Mouse (Mus musculus): Measurements from ENCODE around the gene Ggps1.

Ggps1 gene

DNA sequence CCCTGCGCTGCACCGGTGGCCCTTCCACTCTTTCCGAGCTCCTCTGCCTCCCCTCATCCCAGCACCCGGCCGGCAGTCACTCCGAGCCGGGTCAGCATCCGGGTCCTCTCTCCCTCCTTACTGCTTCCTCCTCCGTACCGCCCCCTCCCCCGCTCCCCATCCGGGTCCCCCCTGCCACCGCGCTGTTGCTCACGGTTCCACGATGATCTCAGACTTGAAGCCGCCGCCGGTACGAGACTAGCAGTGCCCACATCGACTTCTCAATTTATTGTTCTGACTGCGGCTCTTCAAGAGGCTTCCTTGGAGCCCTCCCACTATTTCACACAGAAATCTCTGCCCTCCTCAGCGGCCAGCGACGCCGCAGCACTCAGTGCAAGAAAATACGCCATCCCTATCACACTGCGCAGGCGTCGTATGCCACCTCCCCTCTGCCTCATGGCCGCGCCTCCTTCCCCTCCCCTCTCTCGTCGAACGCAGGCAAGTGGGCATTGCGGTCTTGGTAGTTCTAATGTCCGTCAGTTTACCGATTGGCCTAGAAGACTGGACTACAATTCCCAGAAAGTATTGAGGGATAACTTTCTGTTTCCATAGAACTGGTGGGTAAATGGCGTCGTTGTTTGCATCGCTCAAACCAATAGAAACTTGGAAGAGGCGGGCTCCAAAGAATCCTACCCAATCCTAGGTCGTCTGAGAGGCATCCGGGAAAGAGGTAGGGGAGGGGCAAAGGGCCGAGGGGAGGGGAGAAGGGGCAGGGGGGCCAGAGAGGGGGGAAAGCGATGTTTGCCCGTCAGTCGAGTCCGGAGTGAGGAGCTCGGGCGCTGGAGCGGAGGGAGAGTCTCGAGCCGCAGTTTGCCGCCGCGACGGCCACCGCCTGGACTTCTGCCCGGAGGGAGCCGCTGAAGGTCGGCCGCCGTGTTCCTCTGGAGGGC is at the start of gene Ggps1, which contains the start of gene Arid4b:
TSS of gene Ggps1 (minus strand) at position 476 of the 929 bp plus-strand sequence.
TSS of gene Arid4b (plus strand) at position 220 of the 929 bp plus-strand sequence.
- in situ Hi-C loops (cut with MboI, MseI): no loop called here

DNA sequence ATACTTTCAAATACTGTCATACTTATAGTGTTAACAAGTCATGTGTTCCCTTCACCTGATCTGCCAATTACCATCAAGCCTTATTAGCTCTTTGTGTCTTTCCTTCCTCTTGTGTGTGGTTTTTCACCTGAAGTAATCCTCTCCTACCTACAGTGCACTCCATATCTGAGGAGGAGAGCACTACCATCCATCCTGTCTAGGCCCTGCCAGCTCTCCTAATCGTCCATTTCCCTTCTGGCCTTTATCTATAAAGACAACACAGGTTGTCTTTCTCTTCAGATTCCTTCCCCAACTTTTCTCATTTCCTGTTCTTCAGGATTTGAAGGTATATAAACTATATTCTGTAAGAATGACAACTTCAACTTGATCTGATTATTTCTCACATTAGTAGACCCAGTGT is 47.9 kb upstream of the Ggps1 start:
- in situ Hi-C loops (cut with MboI, MseI): no loop called here

DNA sequence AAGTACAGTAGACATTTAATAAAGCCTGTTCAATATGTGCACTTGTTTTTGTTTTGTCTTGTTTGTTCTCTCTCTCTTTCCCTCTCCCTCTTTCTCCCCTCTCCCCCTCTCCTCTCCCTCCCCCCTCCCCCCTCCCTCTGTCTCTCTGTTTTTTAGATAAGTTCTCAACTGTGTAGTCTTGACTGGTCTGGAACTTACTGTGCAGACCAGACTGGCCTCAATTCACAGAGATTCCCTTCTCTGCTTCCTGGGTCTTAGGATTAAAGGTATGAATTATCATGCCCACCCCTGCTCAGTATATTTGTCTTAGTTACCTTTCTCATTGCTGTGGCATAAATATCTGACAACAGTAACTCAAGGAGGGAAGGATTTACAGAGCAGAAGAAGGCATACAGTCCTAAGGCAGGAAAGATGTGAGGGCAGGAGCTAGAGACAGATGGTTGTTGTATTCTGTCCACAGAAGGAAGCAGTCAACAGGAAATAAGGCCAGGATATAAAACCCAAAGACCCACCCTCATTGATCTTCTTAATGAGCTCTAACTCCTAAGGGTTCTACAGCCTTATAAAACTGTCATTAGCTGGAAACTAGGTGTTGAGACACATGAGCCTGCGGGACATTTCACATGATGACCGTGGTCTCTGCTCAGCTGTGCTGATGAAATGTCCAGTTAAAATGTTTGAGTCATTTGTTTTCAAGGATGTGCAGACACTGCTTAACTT is 47.0 kb upstream of the Ggps1 start:
- in situ Hi-C loops (cut with MboI, MseI): no loop called here

DNA sequence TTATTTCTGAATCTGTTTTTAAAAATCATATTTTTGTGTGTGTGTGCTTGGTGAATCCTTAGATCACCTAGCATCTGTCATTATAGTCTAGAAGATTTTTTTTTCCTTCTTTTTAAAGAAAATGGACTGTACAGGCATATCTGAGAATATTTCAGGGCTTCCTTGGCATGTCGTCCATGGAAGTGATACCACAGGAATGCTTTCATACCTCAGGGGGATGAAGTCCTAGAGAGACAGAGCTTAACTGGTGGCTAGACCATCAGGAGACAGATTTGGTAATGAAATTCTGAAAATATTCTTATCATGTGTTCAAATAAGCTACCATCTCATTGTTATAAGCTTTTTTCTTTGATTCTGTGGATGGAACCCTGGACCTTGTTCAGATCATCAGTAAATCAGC is 39.7 kb upstream of the Ggps1 start:
- in situ Hi-C loops (cut with MboI, MseI): no loop called here

DNA sequence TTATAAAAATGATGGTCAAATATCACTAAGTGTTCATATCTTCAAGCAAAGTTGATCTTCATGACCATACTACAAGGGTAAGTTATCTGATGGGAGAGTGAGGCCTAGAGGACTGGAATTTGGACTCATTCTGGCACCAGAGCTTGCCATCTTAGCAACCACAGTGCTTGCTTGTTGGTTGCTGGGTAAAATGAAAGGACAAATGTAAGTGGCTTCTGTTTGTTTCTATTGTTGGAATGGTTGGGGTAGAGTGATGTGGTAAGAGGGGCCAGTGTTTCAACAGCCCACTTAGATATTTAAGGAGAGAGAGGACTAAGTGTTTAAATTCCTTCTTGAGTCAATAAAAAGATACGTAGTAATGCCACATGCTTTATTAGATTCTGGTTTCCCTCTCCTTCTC is 25.4 kb upstream of the Ggps1 start:
- in situ Hi-C loops (cut with MboI, MseI): no loop called here

DNA sequence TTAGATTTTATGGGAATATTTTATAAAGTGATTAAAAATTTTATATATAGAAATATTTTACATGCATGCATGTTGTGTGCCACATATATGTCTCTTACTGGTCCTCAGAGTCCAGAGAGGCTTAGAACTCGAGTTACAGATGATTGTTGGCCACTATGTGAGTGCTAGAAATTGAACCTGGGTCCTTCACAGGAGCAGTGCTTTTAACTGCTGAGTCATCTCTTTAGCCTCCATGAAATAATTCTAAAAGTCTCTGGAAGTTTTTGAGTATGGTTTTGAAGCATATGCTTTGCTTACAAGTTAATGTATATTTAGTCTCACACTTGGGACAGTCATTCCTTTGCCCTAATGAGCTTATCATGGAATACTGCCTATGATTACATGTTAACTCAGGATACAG is 12.0 kb upstream of the Ggps1 start:
- in situ Hi-C loops (cut with MboI, MseI): no loop called here

DNA sequence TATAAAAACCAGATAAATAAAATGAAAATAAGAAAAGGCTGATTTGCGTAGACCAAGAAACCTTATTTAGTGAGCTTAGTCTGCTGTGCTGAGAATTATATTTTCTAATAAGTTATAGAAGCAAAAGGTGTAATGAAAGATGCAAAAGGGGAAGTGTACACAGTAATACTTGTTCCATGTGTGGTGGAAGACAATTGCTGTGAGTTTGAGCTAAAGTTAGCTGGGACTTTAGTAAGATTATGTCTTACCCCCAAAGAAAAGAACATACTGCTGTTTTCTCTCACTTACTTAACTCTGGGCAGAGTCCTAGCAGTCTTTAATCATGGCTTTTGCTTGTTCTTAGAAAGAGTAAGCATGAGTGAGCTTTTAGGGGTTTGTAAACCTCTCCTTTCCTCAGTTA is 11.1 kb upstream of the Ggps1 start:
- in situ Hi-C loops (cut with MboI, MseI): no loop called here

DNA sequence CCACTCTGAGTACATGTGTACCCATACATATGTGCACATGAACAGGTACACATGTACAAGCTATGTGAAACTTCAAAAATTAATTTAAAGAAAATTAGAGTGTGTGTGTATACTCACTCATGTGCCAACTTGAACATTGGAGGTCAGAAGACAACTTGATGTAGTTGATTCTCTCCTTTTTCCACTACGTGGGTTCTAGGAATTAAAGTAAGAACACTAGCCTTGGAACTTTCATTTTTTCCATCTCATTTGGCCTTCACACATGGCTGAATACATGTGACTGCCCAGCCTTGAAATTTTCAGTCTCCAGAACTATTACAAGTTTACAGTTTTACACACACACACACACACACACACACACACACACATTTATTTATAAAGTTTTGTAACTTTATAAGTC is 6.0 kb upstream of the Ggps1 start:
- in situ Hi-C loops (cut with MboI, MseI): no loop called here

DNA sequence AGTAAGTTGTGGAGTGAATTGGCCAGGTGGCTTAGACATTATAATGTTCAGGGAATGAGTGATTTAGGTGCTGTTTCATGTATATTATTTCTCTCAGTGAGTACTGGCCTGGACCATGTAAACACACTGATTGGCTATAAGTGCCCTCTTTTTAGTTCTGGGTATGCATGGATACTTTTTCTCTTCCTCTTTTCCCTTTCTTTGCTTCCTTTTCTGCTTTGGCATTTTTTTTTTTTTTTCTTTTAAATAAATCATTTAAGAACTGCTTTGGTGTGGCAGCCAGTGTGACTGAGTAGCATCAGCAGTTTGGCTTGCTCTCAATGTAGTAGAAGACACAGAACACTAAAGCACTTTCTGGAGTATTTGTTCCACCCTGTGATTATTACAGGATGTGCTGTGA is 4.7 kb upstream of the Ggps1 start:
- in situ Hi-C loops (cut with MboI, MseI): no loop called here

DNA sequence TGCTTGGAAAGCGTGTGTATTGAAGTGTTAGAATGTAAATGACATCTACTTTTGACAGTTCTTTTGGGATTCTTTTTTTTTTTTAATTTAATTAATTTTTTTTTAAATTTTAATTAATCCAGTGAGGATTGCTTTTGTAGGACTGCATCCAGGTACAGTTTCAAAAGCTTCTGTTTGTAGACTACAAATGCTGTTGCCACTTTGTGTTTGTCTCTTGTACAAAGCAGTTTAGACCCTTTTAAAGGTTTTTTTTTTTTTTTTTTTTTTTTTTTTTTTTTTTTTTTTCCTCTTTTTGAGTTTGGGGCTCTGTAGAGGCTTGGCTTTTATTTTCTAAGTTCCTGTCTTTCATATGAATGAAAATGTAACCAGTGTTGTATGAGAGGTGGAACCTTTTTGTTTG is 2.4 kb upstream of the Ggps1 start:
- in situ Hi-C loops (cut with MboI, MseI): no loop called here

DNA sequence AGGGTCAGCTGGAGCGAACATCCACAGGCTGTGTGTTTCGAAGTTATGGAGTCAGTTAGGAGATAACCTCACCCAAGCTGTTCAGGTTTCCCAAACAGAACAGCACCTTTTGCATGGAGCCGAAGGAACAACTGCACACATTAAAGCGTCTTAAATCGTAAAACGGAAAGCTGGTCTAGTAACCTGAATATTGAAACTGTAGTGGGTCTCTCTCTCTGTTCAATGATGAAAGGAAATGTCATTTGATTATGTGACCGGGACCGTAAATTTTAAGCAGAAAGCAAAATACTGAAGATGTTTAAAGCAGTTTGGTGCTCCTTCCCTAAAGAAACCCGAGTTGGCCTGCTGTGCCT is 1.7 kb upstream of the Ggps1 start:
- in situ Hi-C loops (cut with MboI, MseI): no loop called here

DNA sequence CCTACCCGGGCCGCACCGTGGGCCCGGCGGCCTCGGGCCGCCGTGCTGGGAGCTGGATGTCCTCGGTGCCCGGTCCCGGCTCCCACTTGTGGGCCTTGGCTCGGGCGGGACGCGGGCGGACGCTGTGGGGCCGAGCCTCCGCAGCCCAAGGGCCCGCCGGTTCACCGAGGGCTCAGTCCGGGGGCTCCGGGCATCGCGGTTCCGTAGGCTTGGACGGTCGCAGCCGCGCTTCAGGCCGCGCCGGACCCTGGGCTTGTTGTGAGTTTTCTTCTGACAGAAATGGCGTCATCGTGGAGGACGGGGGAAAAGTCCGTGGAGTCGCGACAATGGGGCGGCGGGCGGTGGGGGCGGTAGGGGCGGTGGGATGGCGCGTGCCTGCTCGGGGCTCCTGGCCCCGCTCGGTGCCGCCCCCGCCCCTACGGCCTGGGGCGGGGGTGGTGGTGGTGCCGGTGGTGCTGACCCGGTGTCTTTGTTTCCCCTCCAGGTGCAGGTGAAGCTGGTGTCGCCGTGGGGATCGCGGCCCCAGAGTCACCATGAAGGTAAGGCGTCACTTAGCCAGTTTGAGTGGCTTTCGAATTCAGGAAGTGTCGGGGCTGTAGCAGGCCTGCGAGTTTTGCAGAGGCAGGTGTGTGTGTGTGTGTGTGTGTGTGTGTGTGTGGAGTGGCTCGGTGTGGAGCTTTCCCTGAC is 1.2 kb upstream of the Ggps1 start:
- in situ Hi-C loops (cut with MboI, MseI): no loop called here

DNA sequence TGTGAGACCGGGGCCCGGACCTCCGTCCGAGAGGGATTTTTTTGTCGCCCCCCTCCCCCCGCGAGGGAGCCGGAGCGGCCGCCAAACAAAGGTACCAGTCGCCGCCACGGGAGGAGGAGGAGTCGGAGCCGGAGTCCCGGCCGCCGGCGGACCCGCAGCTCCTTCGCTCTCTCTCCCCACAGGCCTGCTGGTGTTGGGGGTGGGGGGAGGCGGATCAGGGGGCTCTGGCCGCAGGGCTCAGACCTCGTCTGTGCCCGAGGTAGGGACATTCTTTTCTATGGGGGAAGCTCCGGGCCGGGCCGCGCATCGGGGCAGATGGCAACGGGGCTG is 619 bp upstream of the Ggps1 start:
- in situ Hi-C loops (cut with MboI, MseI): no loop called here

DNA sequence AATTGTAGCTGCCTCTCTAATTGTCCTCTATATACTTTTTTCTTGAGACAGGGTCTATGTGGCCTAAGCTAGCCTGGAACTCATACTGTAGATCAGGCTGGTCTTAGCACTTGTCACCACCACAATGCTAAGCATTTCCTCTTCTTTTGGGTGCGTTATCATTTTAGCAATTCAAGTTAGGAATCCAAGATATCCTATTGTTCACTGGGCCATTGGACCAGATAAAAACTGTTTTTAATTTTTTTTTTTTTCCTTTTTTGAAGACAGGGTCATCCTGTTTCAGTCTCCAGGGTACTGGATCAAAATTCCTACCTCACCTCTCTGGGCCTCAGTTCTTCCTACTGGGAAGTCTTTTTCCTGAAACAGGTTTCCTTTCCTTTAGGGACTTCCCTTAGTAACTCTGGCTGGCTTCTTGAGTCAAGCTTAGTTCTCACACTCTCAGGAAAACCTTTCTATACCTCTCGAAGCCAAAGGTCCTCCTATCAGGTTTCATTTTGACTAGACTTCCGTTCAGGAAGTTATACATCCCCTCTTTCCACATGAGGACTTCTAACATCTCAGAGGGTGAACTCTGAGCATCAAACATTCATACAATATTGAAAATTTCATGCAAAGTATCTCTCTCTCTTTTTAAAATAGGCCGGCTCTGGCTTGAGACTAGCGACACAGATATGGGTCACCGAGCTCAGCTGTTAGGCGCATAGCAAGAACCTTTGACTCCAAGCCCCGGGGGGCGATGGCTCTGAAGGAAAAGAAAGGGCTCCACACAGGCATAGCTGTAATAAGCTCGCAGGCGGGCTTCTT is 877 bp downstream of the Ggps1 start:
- in situ Hi-C loops (cut with MboI, MseI): no loop called here

DNA sequence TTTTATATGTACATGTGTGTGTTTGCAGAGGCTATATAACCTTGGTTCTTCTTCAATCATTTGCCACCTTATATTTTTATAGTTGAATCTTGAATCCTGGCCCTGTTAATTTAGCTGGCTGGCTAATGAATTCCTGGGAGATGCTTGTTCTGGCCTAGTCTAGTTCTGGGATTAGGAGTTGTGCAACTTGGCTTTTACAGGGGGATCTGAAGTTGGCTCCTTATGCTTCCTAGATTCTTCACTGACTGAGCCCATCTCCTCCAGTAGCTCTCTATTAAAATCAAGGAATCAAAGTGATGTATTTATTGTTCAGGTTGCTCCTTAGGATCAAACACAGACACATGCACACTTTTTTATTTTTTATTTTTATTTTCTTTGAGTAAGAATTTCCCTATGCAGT is 3.7 kb downstream of the Ggps1 start:
- in situ Hi-C loops (cut with MboI, MseI): loop anchor here (5.0 kb wide), 1 partner anchor 107 kb away; the partner anchor contains the start of gene B3galnt2

DNA sequence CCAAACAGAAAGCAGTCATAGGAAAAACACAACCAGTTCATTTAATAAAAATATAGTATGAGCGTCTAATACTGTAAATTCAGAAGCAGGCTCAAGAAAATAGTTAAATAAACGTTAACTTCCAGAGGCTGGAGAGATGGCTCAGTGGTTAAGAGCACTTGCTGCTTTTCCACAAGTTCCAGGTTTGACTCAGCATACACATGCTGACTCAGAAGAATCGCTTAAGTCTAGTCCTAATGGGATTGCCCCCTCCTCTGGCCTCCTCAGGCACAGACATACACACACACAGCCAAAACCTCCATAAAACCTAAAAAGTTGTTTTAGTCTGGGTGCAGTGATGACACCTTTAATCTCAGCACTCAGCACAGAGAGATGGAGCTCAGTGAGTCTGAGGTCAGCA is 6.5 kb downstream of the Ggps1 start:
- in situ Hi-C loops (cut with MboI, MseI): loop anchor here (5.0 kb wide), 1 partner anchor 104 kb away; the partner anchor contains the start of gene B3galnt2

DNA sequence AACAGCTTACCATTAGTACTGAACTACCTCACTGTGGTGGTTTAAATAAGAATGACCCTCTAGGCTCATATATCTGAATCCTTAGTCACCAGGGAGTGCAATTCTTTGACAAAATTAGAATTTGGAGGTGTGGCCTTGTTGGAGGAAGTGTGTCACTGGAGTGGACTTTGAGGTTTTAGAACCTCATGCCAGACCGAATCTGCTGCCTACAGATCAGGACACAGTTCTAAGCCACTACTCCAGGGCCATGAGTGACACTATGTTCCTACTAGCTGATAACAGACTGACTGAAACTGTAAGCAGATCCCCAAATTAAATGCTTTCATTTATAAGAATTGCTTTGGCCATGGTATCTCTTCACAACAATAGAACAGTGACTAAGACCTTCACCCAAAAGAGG is 13.4 kb downstream of the Ggps1 start:
- in situ Hi-C loops (cut with MboI, MseI): loop anchor here (25.0 kb wide), 1 partner anchor 562 kb away; the partner anchor contains the start of genes Mrpl32 and Psma2

DNA sequence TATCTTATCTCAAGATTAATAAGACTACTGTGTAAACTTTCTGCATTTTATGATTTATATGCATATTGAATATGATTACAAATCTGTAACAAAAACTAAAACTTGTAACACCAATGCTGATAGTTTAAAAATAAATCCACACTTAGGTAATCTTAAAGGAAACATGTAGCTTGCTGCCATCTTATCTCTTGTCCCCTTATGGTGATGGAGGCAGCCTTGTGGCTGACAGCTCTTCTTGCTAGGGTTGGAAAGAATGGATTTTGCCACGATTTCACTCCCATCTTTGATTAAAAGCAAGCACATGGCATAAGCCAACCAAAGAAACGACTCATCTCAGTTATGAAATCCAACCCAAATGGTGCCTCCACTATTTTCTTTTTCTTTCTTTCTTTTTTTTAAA is 18.8 kb downstream of the Ggps1 start:
- in situ Hi-C loops (cut with MboI, MseI): loop anchor here (25.0 kb wide), 1 partner anchor 568 kb away; the partner anchor contains the start of genes Mrpl32 and Psma2

DNA sequence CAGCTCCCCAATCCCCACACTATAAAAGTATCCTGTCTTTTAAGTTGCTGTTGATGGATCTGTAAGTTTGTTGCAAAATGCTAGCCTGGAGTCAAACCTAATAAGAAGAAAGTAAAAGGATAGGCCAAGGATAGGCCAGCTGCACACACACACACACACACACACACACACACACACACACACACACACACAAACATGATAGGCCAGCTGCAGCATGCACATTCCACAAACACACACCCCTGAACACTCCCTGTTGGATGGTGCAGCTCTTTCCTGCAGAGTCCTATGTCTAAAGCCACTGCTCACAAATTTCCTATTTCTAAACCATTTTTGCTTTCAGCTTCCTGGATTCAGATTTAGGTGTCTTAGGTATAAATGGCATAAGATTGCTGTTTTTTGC is 19.4 kb downstream of the Ggps1 start:
- in situ Hi-C loops (cut with MboI, MseI): loop anchor here (25.0 kb wide), 1 partner anchor 568 kb away; the partner anchor contains the start of genes Mrpl32 and Psma2

DNA sequence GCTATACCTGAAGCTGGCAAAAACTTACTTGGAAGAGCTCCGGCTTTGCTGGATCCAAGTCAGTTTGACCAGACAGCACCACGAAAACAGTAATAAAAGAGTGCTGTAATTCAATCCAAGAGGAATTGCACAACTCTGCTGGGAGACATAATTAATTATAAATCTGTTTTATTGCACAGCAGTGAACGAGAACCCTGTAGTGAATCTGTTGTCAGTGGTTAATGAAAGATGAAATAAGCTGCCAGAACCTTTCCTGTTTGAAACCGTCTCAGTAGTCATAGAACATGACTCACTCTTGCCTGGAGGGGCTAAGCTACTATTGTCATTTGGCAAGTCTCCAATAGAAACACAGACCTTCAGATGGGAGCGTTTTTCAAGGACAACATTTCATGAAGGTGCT is 23.1 kb downstream of the Ggps1 start:
- in situ Hi-C loops (cut with MboI, MseI): loop anchor here (25.0 kb wide), 1 partner anchor 572 kb away; the partner anchor contains the start of genes Mrpl32 and Psma2
